Mouse (Mus musculus): ENCODE measurements around the gene Cd79b. TPM values are rescaled to one million over a fixed set of nuclear protein-coding genes. Genes with fewer than 3 reads are reported as not detected.

The Cd79b gene
- total RNA-seq, 2 experiments from 2014 or later, result not detected

GRCm38 (mm10) chr11:106283371-106283770 is 31.2 kb downstream of the Cd79b start:
- no peak for DNase-seq (ENCODE audit: low spot score in 2 of 2)
- intact Hi-C loops (cut with DNase I), result no loop called here

GRCm38 (mm10) chr11:106282452-106282851 is 32.1 kb downstream of the Cd79b start:
- no peak for DNase-seq (ENCODE audit: low spot score in 2 of 2)
- intact Hi-C loops (cut with DNase I), result no loop called here

DNA sequence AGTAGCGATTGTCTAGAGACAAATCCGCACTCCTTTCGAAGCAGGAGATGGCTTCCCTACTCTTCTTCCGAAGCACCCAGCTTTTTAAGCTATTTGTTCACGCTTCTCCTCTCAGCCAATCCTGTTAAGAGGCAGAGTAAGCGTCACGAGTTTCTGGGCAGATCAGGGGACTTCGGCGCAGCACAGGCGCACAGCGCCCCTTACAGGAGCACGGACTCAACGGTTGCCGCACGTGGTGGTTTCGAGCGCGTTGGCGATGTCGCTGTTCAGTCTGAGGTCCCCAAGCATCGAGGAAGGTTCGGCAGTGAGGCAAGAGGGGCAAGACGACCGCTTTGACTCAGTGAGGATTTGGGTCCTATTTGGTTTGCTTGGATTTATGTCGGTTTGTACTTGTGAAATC is 38.1 kb downstream of the Cd79b start, which contains the start of gene Tcam1:
TSS of gene Tcam1 (plus strand) at position 219 of the 400 bp plus-strand sequence.
- peak; percentile 96 for DNase-seq (ENCODE audit: low spot score in 2 of 2)
- intact Hi-C loops (cut with DNase I), result loop anchor here (10.0 kb wide), 1 partner anchor 338 kb away; the partner anchor contains the start of gene Tex2

- intact Hi-C loops (cut with DNase I), result loop anchor here (10.0 kb wide), 1 partner anchor 340 kb away; the partner anchor contains the start of gene Tex2
- no peak for DNase-seq (ENCODE audit: low spot score in 2 of 2)
Observed at GRCm38 (mm10) chr11:106274971-106275411, 39.6 kb downstream of the Cd79b start.

DNA sequence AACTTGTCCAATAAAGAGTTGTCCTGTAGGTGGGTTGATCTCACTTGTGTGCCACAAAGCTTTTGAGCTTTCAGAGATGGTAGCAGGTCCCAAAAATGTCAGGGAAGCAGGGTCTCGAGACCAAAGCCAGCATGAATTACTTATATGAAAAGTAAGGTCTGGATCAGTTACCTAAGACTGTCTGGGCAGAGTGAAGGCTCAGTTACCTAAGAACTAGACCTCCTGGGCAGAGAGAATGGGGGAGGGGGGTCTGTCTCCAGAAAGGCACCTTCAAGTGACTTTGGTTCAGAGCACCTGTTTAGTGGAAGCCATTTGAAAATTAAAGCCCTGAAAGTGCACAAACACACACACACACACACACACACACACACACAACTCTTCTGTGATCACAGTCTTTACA is 40.2 kb downstream of the Cd79b start:
- intact Hi-C loops (cut with DNase I), result loop anchor here (10.0 kb wide), 1 partner anchor 340 kb away; the partner anchor contains the start of gene Tex2
- DNase-seq (ENCODE audit: low spot score in 2 of 2), result no peak

DNA sequence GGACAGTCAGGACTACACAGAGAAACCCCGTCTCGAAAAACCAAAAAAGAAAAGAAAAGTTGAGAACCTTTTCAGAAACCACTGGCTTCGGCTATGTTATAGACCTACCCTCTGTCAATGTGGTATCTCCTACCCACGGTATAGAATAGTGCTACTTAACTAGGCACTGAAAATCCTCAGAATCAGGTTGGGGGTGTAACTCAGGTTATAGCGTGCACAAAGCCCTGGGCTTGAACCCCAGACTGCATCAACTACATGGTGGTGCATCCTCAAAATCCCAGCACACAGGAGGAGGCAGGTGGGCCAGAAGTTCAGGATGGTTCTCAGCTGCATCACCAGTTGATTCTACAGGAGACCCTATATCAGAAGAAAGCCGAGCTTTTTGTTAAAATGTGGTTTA is 40.8 kb downstream of the Cd79b start:
- intact Hi-C loops (cut with DNase I), result loop anchor here (10.0 kb wide), 1 partner anchor 341 kb away; the partner anchor contains the start of gene Tex2
- no peak for DNase-seq (ENCODE audit: low spot score in 2 of 2)

DNA sequence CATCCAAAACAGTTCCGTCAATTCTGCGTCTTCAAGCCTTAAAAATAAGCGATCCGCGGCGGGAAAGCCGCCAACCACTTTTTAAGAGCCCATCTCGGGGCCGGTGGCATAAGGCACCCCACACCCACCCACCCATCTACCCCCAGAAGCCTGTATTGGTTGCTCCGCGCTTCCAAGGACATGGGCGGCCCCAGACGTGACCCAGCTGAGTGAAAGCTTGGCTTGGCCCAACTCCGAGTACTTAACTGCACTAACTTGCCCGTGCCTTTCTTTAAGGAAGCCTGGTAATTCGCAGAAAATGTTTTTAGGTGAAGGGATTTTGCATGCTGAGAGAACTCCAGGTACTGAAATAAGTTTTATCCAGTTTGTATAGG is 41.3 kb downstream of the Cd79b start:
- no peak for DNase-seq (ENCODE audit: low spot score in 2 of 2)
- intact Hi-C loops (cut with DNase I), result loop anchor here (10.0 kb wide), 1 partner anchor 342 kb away; the partner anchor contains the start of gene Tex2

DNA sequence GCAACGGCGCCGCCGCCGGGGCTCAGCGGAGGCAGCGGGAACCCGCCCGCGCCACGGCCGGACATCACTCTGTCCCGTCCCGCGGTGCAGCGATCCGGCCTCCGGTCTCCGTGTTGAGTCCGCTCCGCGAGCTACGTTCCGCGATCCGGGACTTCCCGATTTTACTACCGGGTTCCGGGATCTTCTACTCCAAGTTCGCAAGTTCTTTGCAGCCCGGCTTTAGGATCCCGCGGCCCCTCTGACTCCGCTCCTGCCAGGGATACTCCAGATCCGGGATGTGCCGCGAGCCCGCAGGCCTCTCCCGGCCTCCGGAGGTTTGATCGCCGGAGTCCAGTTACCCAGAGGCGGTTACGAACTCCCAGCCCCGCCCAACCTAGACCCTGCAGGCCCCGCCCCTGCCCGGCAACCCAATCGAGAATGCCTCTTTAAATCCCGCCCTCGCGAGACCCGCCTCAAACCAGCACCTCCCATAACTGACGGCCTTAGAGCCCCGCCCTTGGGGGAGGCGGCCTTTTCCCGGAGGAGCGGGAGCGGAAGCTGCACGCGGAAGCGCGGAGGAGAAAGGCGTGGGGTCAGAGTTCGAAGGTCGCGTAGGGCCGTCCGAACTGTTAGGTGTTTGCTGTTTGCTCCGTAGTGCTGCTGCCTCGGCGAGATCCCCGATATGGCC is 41.8 kb downstream of the Cd79b start, which contains the start of gene Smarcd2:
TSS of gene Smarcd2 (minus strand) at position 329 of the 667 bp plus-strand sequence.
- intact Hi-C loops (cut with DNase I), result loop anchor here (10.0 kb wide), 1 partner anchor 342 kb away; the partner anchor contains the start of gene Tex2
- DNase-seq (ENCODE audit: low spot score in 2 of 2), result peak; percentile 98 to 99

DNA sequence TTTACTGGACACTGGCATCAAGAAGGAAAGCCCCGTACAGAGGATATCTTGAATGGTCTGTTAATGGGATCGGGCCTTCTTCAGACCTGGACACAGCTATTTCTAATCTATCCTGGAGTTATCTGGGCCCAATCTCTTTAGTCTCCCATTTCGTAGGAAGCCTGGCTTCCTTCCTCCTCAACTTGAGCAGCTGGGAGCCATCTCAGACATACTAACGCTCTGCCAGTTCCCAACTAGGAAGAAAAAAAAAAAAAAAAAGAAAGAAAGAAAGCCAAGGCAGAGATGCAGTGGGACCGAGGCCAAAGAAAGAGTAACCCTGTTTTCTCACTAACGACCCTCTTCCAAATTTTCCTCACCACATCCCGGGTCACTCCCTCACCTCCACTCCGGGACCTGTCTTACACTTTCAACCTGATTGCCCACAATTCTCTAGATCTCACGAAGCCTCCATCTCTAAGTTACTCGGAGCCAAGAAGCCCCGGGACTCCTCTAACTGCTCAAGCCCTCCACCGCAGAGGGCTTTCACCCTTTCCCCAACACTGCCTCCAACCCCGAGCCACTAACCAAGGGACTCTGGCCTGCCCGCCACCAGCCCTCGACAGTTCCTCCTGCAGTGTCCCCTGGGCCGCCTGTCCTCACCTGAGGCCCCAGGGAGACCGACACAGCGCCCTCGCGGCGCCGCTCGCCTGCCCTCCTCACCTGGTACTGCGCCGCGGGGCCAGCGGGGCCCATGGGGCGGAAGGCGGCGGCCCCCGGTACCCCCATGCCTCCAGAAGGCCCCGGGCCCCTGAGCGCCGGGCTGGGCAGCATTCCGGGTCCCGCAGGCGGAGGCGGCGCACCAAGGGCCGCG is 42.5 kb downstream of the Cd79b start:
- DNase-seq (ENCODE audit: low spot score in 2 of 2), result no peak
- intact Hi-C loops (cut with DNase I), result loop anchor here (10.0 kb wide), 1 partner anchor 343 kb away; the partner anchor contains the start of gene Tex2

- no peak for DNase-seq (ENCODE audit: low spot score in 2 of 2)
- intact Hi-C loops (cut with DNase I), result loop anchor here (10.0 kb wide), 1 partner anchor 344 kb away; the partner anchor contains the start of gene Tex2
Observed at GRCm38 (mm10) chr11:106271131-106271793, 43.3 kb downstream of the Cd79b start.

DNA sequence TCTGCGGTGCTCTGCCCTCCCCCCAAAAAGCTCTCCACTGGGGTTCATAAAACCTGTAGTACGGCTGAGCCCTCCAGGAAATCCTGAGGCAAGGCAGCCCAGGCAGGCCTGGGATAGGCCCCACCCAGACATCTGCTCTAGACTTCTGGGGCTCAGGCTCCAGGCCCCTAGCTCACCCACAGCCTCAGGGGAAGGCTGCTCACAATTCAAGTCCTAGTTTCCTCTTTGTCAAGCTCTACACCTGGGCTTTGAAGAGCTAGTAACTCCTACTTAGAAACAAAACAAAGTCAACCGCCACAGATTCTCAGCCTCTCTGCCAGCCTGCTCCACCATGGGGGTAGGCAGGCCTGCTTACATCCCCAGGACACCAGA is 45.5 kb downstream of the Cd79b start:
- no peak for DNase-seq (ENCODE audit: low spot score in 2 of 2)
- intact Hi-C loops (cut with DNase I), result no loop called here

DNA sequence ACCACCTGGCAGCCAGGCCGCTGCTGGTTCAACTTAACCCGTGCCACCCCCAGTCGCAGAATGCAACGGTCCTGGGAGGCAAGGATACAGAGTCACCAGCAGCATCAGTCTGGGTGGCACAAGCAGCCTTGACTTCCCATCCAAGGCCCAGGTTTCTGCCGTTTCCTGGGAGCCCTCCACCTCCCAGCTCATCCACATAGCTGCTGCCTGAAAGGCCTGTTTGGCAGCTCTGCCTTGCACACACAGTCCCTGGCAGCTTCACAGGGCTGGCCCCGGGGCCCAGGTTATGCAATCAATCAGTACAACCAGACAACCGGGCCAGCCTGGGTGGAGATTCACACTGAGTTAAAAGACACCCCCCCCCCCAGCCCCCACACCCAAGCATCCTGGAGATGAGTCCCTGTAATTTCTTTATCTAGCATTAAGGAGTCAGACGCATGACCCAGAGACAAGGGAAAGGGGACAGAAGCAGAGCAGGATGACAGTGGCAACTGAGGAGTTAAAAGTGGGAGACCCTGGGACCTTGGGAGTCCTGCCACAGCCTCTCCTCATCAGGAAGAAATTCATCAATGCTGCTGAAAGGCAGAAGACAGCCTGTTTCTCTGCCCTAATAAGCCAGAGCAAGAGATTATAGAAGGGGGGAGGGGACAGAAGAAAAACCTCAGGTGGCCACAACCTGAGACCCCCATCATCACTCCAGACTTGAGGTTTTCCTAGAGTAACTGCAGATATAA is 46.1 kb downstream of the Cd79b start:
- intact Hi-C loops (cut with DNase I), result no loop called here
- DNase-seq (ENCODE audit: low spot score in 2 of 2), result peak; percentile 48 to 69

- no peak for DNase-seq (ENCODE audit: low spot score in 2 of 2)
- intact Hi-C loops (cut with DNase I), result no loop called here
Observed at GRCm38 (mm10) chr11:106267871-106268270, 46.7 kb downstream of the Cd79b start.

GRCm38 (mm10) chr11:106267311-106267852 is 47.2 kb downstream of the Cd79b start:
- intact Hi-C loops (cut with DNase I), result no loop called here
- no peak for DNase-seq (ENCODE audit: low spot score in 2 of 2)

- no peak for DNase-seq (ENCODE audit: low spot score in 2 of 2)
- intact Hi-C loops (cut with DNase I), result no loop called here
Observed at GRCm38 (mm10) chr11:106266431-106266830, 48.1 kb downstream of the Cd79b start.

- no peak for DNase-seq (ENCODE audit: low spot score in 2 of 2)
- intact Hi-C loops (cut with DNase I), result no loop called here
Observed at GRCm38 (mm10) chr11:106265570-106265969, 49.0 kb downstream of the Cd79b start.

DNA sequence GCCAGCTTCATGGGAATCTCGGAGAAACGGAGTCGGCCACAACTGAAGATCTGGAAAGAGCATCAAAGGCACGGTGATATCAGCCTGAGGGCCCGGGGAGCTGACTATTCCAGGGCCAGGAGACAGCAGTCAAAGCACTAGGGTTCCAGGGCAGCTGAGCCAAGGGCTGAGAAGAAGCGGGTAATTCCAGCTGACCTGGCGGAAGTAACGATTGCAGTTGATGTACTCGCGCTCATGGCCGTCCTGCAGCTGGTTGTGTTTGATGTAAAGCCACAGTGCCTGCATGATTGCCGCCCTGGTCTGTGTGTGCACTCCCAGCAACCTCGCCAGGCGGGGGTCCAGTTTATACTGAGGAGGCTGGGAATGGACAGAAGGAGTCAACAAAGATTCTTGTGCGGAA is 49.6 kb downstream of the Cd79b start:
- intact Hi-C loops (cut with DNase I), result no loop called here
- no peak for DNase-seq (ENCODE audit: low spot score in 2 of 2)

GRCm38 (mm10) chr11:106263963-106264362 is 50.6 kb downstream of the Cd79b start:
- intact Hi-C loops (cut with DNase I), result no loop called here
- no peak for DNase-seq (ENCODE audit: low spot score in 2 of 2)
